Mouse (Mus musculus): ENCODE results near the gene Cd69.

DNA sequence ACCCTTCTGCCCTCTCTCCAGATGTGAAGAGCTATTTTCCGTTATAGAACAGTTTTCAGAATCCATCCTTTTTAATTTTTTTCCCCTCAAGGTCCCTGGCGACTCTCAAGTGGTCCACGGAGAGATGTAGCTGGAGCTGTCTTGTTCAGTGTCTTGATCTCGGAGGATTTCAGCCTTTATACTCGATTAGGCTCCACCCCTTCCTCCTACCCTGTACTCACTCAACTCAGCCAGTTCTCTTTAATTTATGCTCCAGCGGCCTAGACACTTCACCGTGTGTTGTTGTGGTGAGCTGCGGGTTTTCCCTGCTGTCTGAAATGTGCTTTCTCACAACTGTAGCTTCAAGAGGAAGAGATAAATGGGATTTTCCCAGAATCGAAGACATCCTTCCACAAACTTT, at the start of gene Cd69:
- TF ChIP-seq POLR2A (IDR thresholded peaks at IDR 0.05; ENCODE audit: insufficient read depth, low read depth, low read length) (no peak), CTCF (IDR thresholded peaks at IDR 0.05; ENCODE audit: insufficient read depth, low read depth, low read length) (no peak)

Measured in olfactory bulb, adult 2 months (tissue).